Mouse (Mus musculus) liver, embryonic 15.5 days (tissue): Measurements from ENCODE around the gene Golm1. TPM values are rescaled to one million over a fixed set of nuclear protein-coding genes. Genes with fewer than 3 reads are reported as not detected.

Experiments
- ATAC-seq: fragments of 200-750 bp; cut with Nextera tagmentation; 2 replicates; pipeline ENCODE4 v1.8.0; 2017; ENCODE audit warnings: moderate number of reproducible peaks, mild to moderate bottlenecking, moderate library complexity; ENCODE audit not compliant: insufficient read depth
- H3K27ac ChIP-seq: fragments of 300-500 bp; sonication (generic); replicated peaks from 2 replicates; pipeline ENCODE4 v1.5.1; 2015; ENCODE audit warnings: mild to moderate bottlenecking, inconsistent platforms
- H3K27me3 ChIP-seq: fragments of 300-500 bp; sonication (generic); 2 replicates; pipeline ENCODE4 v1.6.1; 2015; ENCODE audit warnings: mild to moderate bottlenecking, inconsistent platforms
- H3K36me3 ChIP-seq: fragments of 300-500 bp; sonication (generic); replicated peaks from 2 replicates; pipeline ENCODE4 v1.6.1; 2015; ENCODE audit warnings: moderate library complexity, mild to moderate bottlenecking, inconsistent platforms
- H3K4me1 ChIP-seq: fragments of 300-500 bp; sonication (generic); replicated peaks from 2 replicates; pipeline ENCODE4 v1.6.1; 2015; ENCODE audit warnings: inconsistent platforms
- H3K4me2 ChIP-seq: fragments of 300-500 bp; sonication (generic); 2 replicates; pipeline ENCODE4 v1.6.1; 2015; ENCODE audit warnings: moderate library complexity, mild to moderate bottlenecking, inconsistent platforms
- H3K4me3 ChIP-seq: fragments of 300-500 bp; sonication (generic); replicated peaks from 2 replicates; pipeline ENCODE4 v1.5.1; 2015; ENCODE audit warnings: mild to moderate bottlenecking, inconsistent platforms
- H3K9ac ChIP-seq: fragments of 300-500 bp; sonication (generic); 2 replicates; pipeline ENCODE4 v1.6.1; 2015; ENCODE audit warnings: moderate library complexity, mild to moderate bottlenecking, inconsistent platforms
- H3K9me3 ChIP-seq: fragments of 300-500 bp; sonication (generic); replicated peaks from 2 replicates; pipeline ENCODE4 v1.6.1; 2016; ENCODE audit warnings: inconsistent platforms
- WGBS: fragments of 180-500 bp; shearing (Covaris S2); methylation state at CpG from one replicate; pipeline ENCODE4 v1.1.7; 2015; ENCODE audit warnings: mixed read lengths; ENCODE audit not compliant: insufficient replicate concordance; 5-methylcytosine and 5-hydroxymethylcytosine counted together
- polyA plus RNA-seq: library from polyadenylated mRNA; unstranded; fragments of >200 nt; fragmentation: Nextera tagmentation; extraction: Ambion mirVana; gene quantifications from 2 replicates; pipeline ENCODE4 v1.2.1, GENCODE M21; 2015

Gene Golm1
- polyA plus RNA-seq, 1 experiment from 2014 or later: 39.8 TPM

DNA sequence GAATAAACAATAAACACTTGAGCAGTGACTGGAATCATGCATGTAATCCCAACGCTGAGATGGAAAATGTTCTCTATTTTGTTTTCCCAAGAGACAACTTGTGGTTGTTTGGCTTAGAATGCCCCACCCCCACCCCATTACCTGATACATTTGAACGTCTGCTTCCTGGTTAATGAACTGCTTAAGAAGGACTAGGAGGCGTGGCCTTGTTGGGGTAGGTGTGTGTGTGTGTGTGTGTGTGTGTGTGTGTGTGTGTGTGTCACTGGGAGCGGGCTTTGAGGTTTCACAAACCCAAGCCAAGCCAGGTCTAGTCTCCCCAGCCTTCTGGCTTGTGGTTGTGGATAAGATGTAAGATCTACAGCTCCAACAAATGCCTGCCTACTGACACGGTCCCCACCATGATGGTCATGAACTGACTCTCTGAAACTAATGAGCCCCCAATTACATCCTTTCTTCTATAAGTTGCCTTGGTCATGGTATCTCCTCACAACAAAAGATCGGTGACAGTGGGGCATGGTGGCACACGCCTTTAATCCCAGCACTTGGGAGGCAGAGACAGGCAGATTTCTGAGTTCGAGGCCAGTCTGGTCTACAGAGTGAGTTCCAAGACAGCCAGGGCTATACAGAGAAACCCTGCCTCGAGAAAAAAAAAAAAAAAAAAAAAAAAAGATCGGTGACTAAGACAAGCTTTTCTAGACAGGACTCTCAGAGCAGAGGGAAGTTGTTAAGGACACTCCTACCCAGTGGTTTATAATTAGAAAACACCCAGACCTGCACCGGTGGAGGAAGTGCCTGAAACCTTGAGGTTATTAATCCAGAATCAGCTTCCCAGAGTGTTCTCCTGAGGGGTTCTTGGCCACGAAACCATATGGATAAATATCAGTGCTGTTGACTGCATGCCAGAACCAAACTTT is 962 bp upstream of the Golm1 start:
- no peak for ATAC-seq
- peak overlapping the region; percentile 85 for H3K4me3 ChIP-seq
- H3K4me2 ChIP-seq: peak overlapping the region; percentile 87; the same call in 1 of the 2 replicates
- H3K36me3 ChIP-seq: peaks cover 4% of the 10 kb centered on the region; the same call in 1 of the 2 replicates
- peaks cover 67% of the 10 kb centered on the region for H3K4me1 ChIP-seq
- H3K9me3 ChIP-seq: no peaks in the 10 kb centered on the region
- WGBS: 44% methylated on average over 12 of the region's 12 CpGs
- 0 out of 2 replicates have a peak overlapping the region, but pooled peaks have one; percentile 19 for H3K27ac ChIP-seq
- H3K9ac ChIP-seq: no peak overlapping the region
- no peaks in the 10 kb centered on the region for H3K27me3 ChIP-seq

DNA sequence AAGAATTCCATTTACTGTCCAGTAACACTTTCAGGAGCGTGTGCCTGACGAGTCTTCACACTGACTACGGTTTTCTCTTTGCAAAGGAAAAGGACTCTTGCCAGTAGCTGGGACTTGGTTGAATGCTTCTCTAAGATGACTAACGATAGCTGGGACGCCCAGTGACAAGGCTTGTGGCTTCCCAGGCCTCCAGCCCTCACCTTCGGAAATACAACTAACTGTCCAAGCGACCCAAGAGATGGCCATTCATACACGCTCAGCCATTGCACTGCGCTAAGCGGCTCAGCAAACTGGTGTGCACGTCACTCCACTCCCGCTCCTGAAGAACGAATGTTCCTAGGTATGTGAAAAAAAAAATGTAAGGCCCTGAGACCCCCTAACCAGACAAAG is 855 bp downstream of the Golm1 start:
- WGBS: 1% methylated on average over 13 of the region's 13 CpGs
- ATAC-seq: no peak
- Histone ChIP-seq H3K4me2 (peak overlapping the region; percentile 87), H3K4me3 (peak overlapping the region; percentile 85), H3K9me3 (no peaks in the 10 kb centered on the region), H3K36me3 (peaks cover 5% of the 10 kb centered on the region), H3K27ac (peak overlapping the region; percentile 90), H3K27me3 (no peaks in the 10 kb centered on the region), H3K4me1 (peaks cover 72% of the 10 kb centered on the region), H3K9ac (peak overlapping the region; percentile 84)

DNA sequence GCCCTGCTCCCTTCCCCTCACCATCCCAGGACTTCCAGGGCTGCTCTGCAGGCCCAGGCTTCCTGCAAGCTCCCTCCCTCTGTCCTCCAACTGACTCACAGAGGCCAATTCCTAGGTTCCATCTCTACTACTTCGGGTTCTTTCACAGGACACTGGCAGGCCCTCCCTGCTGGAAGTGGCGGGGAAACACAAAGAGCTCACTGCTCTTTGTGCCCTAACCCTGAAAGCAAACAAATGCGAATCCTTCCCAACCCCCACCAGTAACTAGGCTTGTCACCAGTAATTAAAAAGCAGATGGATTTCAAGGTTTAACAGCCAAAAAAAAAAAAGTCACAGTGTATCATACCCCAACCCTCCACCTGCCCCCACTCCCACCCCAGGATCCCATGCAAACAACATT is 1.4 kb downstream of the Golm1 start:
- Histone ChIP-seq H3K36me3 (peaks cover 8% of the 10 kb centered on the region), H3K4me1 (peaks cover 72% of the 10 kb centered on the region), H3K27me3 (no peaks in the 10 kb centered on the region), H3K4me2 (peak overlapping the region; percentile 87), H3K9me3 (no peaks in the 10 kb centered on the region), H3K27ac (peak overlapping the region; percentile 90; the same call in 1 of the 2 replicates), H3K4me3 (peak overlapping the region; percentile 85), H3K9ac (peak overlapping the region; percentile 84)
- WGBS: 14% methylated on average over 3 of the region's 3 CpGs
- ATAC-seq: no peak

DNA sequence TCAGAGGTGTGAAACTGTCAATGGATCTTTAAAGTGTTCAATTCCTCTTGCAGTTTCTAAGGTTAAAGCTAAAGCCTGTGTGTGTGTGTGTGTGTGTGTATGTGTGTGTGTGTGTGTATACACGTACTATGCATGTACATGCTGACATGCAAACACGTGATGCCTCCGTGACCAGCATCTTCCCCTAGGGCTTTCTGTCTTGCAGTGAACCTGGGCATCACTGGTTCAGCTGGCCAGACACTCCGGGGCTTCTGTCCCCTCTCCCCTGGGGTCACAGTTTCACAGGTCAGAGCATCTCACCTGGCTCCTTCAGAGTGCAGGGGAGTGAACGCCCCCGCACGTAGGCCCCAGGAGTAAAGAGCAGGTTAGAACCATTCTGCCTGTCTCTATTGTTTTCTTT is 2.0 kb downstream of the Golm1 start:
- Histone ChIP-seq H3K27me3 (no peaks in the 10 kb centered on the region), H3K4me1 (peaks cover 72% of the 10 kb centered on the region), H3K4me2 (peak overlapping the region; percentile 87), H3K27ac (peak overlapping the region; percentile 66), H3K4me3 (peak overlapping the region; percentile 28), H3K9me3 (no peaks in the 10 kb centered on the region), H3K9ac (peak overlapping the region; percentile 50; the same call in 1 of the 2 replicates), H3K36me3 (peaks cover 8% of the 10 kb centered on the region)
- WGBS: 77% methylated on average over 7 of the region's 7 CpGs
- ATAC-seq: no peak

DNA sequence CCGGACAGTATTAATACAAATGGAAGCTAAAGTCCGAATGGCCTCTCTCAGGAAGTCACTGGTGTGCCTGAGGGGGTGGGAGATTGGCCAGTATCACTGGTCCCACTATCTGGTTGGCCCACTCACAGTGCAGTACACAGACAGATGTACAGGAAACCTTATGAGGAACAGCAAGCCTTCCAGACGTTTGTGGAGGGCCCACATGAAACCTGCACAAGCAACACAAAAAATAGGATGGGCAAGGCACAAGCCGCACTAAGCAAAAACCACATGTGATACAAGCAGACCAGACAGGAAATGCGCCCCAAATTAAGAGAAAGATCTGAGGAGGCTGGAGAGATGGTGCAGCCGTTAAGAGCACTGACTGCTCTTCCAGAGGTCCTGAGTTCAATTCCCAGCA is 3.4 kb downstream of the Golm1 start:
- Histone ChIP-seq H3K4me1 (peaks cover 82% of the 10 kb centered on the region), H3K27me3 (no peaks in the 10 kb centered on the region), H3K27ac (peak overlapping the region; percentile 52; the same call in 1 of the 2 replicates), H3K4me2 (peak overlapping the region; percentile 35), H3K4me3 (0 out of 2 replicates have a peak overlapping the region, but pooled peaks have one; percentile 5), H3K36me3 (peaks cover 14% of the 10 kb centered on the region), H3K9ac (no peak overlapping the region), H3K9me3 (no peaks in the 10 kb centered on the region)
- no peak for ATAC-seq
- 13% methylated on average over 6 of the region's 6 CpGs for WGBS

DNA sequence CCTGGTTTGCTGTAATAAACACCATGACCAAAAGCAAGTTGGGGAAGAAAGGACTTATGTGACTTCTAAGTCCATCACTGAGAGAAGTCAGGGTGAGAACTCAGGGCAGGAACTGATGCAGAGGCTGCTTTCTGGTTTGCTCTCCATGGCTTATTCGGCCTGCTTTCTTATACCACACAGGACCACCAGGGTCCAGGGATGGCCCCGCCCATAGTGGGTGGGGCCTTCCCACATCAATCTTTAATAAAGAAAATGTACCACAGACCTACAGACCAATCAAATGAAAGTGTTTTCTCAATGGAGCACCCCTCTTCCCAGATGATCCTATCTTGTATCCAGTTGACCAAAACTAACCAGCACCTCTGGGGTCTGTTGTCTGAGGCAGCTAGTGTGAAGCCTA is 4.1 kb downstream of the Golm1 start:
- 49% methylated on average over 2 of the region's 2 CpGs for WGBS
- Histone ChIP-seq H3K4me3 (no peak overlapping the region), H3K4me1 (peaks cover 82% of the 10 kb centered on the region), H3K27me3 (no peaks in the 10 kb centered on the region), H3K27ac (no peak overlapping the region), H3K36me3 (peaks cover 21% of the 10 kb centered on the region), H3K4me2 (peak overlapping the region; percentile 35; the same call in 1 of the 2 replicates), H3K9me3 (no peaks in the 10 kb centered on the region), H3K9ac (no peak overlapping the region)
- no peak for ATAC-seq

DNA sequence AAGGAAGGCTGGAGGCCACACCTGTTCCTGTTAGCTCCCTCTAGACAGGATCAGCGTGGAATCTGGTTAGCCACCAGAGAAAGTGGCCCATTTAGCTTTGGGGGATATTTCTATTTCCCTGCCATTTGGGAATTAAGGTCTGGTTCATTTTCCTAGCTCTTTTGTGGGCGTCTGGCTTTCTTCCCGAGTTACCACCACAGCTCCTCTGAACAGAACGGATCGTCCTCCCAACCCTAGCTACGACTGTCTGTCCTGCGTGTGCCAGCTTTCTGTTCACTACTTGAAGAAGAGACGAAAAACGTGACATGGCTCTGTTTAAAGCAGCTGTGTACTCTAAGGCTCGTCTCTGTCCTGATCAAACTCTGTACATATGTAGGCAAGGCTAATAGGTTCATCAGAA is 5.7 kb downstream of the Golm1 start:
- Histone ChIP-seq H3K36me3 (peaks cover 37% of the 10 kb centered on the region), H3K4me3 (no peak overlapping the region), H3K27ac (peak overlapping the region; percentile 92; the same call in 1 of the 2 replicates), H3K9me3 (no peaks in the 10 kb centered on the region), H3K4me2 (no peak overlapping the region), H3K27me3 (no peaks in the 10 kb centered on the region), H3K4me1 (peaks cover 78% of the 10 kb centered on the region), H3K9ac (no peak overlapping the region)
- no peak for ATAC-seq
- 88% methylated on average over 10 of the region's 10 CpGs for WGBS

DNA sequence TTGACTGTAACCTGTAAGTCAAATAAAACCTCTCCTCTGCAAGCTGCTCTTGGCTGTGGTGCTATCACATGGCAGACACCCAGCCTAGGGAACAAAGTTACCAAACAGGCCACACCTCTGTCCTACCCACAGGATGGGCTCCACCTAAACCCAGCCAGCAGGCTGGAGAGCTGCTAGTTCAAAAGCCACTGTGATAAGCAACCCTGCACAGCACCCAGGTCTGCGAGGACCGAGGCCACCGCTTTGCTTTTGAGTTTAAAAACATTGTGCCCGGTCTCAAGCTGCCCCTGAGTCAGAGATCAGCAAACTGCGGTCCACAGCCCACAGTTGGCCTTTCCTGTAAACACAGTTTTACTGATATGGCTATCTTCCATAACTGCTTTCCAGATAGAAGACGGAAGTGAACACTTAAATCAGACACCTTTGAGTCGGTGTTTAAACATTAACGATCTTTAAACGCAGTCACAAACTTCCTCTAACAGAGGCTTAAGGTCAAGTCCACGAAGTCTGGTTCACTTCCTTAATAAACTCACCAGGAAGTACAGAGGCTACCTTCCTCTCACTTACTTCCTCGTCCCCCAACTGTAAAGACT is 7.0 kb downstream of the Golm1 start:
- 3% methylated on average over 11 of the region's 11 CpGs for WGBS
- H3K4me3 ChIP-seq: peak overlapping the region; percentile 37
- H3K4me2 ChIP-seq: peak overlapping the region; percentile 69
- H3K4me1 ChIP-seq: peaks cover 65% of the 10 kb centered on the region
- H3K27me3 ChIP-seq: no peaks in the 10 kb centered on the region
- H3K36me3 ChIP-seq: peaks cover 50% of the 10 kb centered on the region
- peak overlapping the region; percentile 52 for H3K9ac ChIP-seq
- peak; percentile 96 for ATAC-seq
- H3K27ac ChIP-seq: peak overlapping the region; percentile 92
- no peaks in the 10 kb centered on the region for H3K9me3 ChIP-seq

DNA sequence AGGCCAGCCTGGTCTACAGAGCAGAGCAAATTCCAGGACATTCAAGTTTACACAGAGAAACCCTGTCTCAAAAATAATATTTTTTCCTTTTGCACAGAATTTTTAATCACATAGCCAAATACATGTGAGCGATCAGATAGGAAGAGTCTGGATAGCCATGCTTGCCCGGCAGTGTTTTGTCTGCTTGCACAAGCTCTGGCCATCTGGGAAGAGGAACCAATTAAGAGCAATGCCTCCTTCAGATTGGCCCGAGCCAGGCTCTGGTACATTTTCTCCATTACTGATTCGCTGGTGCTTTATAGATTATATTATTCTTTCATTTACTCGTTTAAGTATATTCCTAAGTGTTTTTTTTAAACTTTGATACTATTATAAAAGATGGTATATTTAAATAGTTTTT is 7.8 kb downstream of the Golm1 start:
- H3K9ac ChIP-seq: no peak overlapping the region
- H3K36me3 ChIP-seq: peaks cover 59% of the 10 kb centered on the region
- no peaks in the 10 kb centered on the region for H3K9me3 ChIP-seq
- ATAC-seq: no peak
- 65% methylated on average over 5 of the region's 5 CpGs for WGBS
- H3K4me1 ChIP-seq: peaks cover 59% of the 10 kb centered on the region
- no peaks in the 10 kb centered on the region for H3K27me3 ChIP-seq
- no peak overlapping the region for H3K4me3 ChIP-seq
- H3K4me2 ChIP-seq: 0 out of 2 replicates have a peak overlapping the region, but pooled peaks have one; percentile 69
- H3K27ac ChIP-seq: peak overlapping the region; percentile 48

DNA sequence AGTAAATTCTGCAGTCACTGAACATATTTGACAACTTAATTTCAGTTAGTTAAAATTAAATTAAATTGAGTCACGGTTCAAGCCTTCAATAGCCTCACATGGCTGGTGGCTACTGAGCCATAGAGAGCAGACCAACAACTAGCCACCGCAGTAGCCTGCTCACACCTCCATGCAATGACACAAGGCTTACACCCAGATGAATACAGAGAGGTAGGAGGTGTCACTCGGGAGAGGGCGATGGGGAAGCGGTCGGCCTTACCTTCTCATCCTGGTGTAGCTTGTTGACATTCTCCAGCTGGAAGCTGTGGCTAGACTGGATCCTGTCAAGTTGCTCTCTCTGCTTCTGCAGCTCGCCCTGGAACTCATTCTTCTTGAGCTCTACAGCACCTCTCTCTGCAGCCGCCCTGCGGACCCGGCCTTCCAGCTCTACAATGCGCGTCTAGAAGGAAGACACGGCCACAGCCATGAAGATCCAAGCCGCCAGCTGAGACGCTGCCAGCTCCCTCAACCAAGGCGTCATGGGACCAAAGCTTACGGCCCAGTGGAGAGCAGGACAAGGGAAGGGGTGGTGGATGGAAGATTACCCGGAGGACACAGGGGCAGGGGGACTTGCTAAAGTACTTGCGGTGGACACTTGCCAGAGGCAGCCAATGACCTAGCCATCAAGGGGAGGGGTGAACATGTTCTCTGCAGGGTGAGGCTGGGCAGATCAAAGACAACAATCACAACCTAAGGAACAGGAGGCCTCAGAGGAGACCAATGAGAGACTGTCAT is 11.5 kb downstream of the Golm1 start:
- Histone ChIP-seq H3K4me2 (no peak overlapping the region), H3K9ac (no peak overlapping the region), H3K36me3 (peaks cover 80% of the 10 kb centered on the region), H3K4me3 (no peak overlapping the region), H3K27ac (no peak overlapping the region), H3K9me3 (no peaks in the 10 kb centered on the region), H3K4me1 (peaks cover 44% of the 10 kb centered on the region), H3K27me3 (no peaks in the 10 kb centered on the region)
- ATAC-seq: no peak
- 85% methylated on average over 19 of the region's 19 CpGs for WGBS
